Mouse (Mus musculus) adrenal gland, adult 10 weeks (tissue): Measurements from ENCODE around the gene Foxd2. TPM values are rescaled to one million over a fixed set of nuclear protein-coding genes. Genes with fewer than 3 reads are reported as not detected.

ENCODE experiments used
- polyA plus RNA-seq: library from polyadenylated mRNA; stranded (reverse); fragments of 350-450 nt; fragmentation: Illumina TruSeq; extraction: RNeasy Lipid Tissue Mini Kit (QIAGEN cat#74804); gene quantifications from one replicate; pipeline ENCODE4 v1.2.3, GENCODE M21; 2014; ENCODE audit warnings: low read depth, low replicate concordance

Foxd2 gene
- polyA plus RNA-seq, result 0.52 TPM

GRCm38 (mm10) chr4:114908829-114909601 is at the start of gene Foxd2:
Gene Foxd2 (minus strand): TSS chr4:114908873.

GRCm38 (mm10) chr4:114925917-114926312 is 17.2 kb upstream of the Foxd2 start, which contains the start of gene Foxe3:
Gene Foxe3 (minus strand): TSS chr4:114926013.

Other genes with a start within 250 kb of the Foxd2 start
- not detected for gene Gm12830, start 87.2 kb downstream of the Foxd2 start, polyA plus RNA-seq
- gene Foxe3, start 17.1 kb upstream of the Foxd2 start, polyA plus RNA-seq, result not detected
- 764 TPM for gene Cmpk1, start 78.4 kb upstream of the Foxd2 start, polyA plus RNA-seq
- 0.99 TPM for gene Stil, start 91.3 kb upstream of the Foxd2 start, polyA plus RNA-seq
- gene Tal1, start 147.6 kb upstream of the Foxd2 start, polyA plus RNA-seq, result 2.9 TPM
- gene Pdzk1ip1, start 179.8 kb upstream of the Foxd2 start, polyA plus RNA-seq, result not detected
- gene Cyp4x1, start 225.4 kb upstream of the Foxd2 start, polyA plus RNA-seq, result 0.12 TPM